Mouse (Mus musculus) myocyte (in vitro differentiated cells): ENCODE data around the gene Glrx5. TPM values are rescaled to one million over a fixed set of nuclear protein-coding genes. Genes with fewer than 3 reads are reported as not detected.

Source experiments
- H3K27me3 ChIP-seq: one replicate; pipeline ENCODE4 v1.6.1; 2011; ENCODE audit not compliant: control insufficient read depth, insufficient read depth, insufficient read length
- H3K36me3 ChIP-seq: one replicate; pipeline ENCODE4 v1.6.1; 2011; ENCODE audit not compliant: control insufficient read depth, insufficient read depth
- H3K4me2 ChIP-seq: one replicate; pipeline ENCODE4 v1.6.1; 2011; ENCODE audit warnings: low read depth, control low read depth
- H3K4me3 ChIP-seq: one replicate; pipeline ENCODE4 v1.5.1; 2011; ENCODE audit warnings: mild to moderate bottlenecking, control low read depth, moderate library complexity
- H3K79me2 ChIP-seq: one replicate; pipeline ENCODE4 v1.6.1; 2011; ENCODE audit not compliant: control insufficient read depth, insufficient read depth
- H3ac ChIP-seq: one replicate; pipeline ENCODE4 v1.6.1; 2011; ENCODE audit not compliant: control insufficient read depth, insufficient read length
- CEBPB ChIP-seq: IDR thresholded peaks from 2 replicates; pipeline ENCODE4 v1.6.1; 2011; ENCODE audit warnings: mild to moderate bottlenecking, moderate library complexity; ENCODE audit not compliant: poor library complexity, insufficient read depth, severe bottlenecking
- E2F4 ChIP-seq: IDR thresholded peaks from one replicate; pipeline ENCODE4 v1.6.1; 2011; ENCODE audit warnings: mild to moderate bottlenecking, control low read depth, moderate library complexity; ENCODE audit not compliant: insufficient read depth
- MAX ChIP-seq: IDR thresholded peaks from one replicate; pipeline ENCODE4 v1.6.1; 2011; ENCODE audit warnings: low read depth, mild to moderate bottlenecking, control low read depth
- MYOD1 ChIP-seq, 3 experiments: IDR thresholded peaks; one replicate each; pipeline ENCODE4 v1.6.1; 2011; ENCODE audit warnings: control low read depth in 2 of 3, low read depth in 2 of 3, mild to moderate bottlenecking in 2 of 3, moderate library complexity in 1 of 3; ENCODE audit not compliant: insufficient read length in 2 of 3, control insufficient read depth in 1 of 3
- MYOG ChIP-seq, 3 experiments: IDR thresholded peaks; one replicate each; pipeline ENCODE4 v1.6.1; 2011; ENCODE audit warnings: control low read depth in 2 of 3, low read depth in 2 of 3, mild to moderate bottlenecking in 2 of 3; ENCODE audit not compliant: insufficient read length in 2 of 3, control insufficient read depth in 1 of 3, insufficient read depth in 1 of 3
- POLR2A ChIP-seq: IDR thresholded peaks from one replicate; pipeline ENCODE4 v1.6.1; 2011; ENCODE audit warnings: low read depth, mild to moderate bottlenecking, control low read depth, moderate library complexity; ENCODE audit not compliant: insufficient read length
- POLR2AphosphoS2 ChIP-seq: IDR thresholded peaks from one replicate; pipeline ENCODE4 v1.6.1; 2011; ENCODE audit warnings: low read depth, control low read depth; ENCODE audit not compliant: insufficient read length
- REST ChIP-seq: IDR thresholded peaks from one replicate; pipeline ENCODE4 v1.6.1; 2011; ENCODE audit warnings: mild to moderate bottlenecking, control low read depth, moderate library complexity; ENCODE audit not compliant: insufficient read depth, insufficient read length
- SRF ChIP-seq: IDR thresholded peaks from one replicate; pipeline ENCODE4 v1.6.1; 2011; ENCODE audit warnings: low read depth; ENCODE audit not compliant: control insufficient read depth, insufficient read length
- TCF12 ChIP-seq: IDR thresholded peaks from one replicate; pipeline ENCODE4 v1.6.1; 2011; ENCODE audit warnings: mild to moderate bottlenecking, control low read depth; ENCODE audit not compliant: poor library complexity, insufficient read depth, severe bottlenecking
- TCF3 ChIP-seq: IDR thresholded peaks from one replicate; pipeline ENCODE4 v1.6.1; 2011; ENCODE audit warnings: low read depth, control low read depth; ENCODE audit not compliant: insufficient read length
- USF1 ChIP-seq: IDR thresholded peaks from one replicate; pipeline ENCODE4 v1.6.1; 2011; ENCODE audit warnings: low read depth, mild to moderate bottlenecking, control low read depth, moderate library complexity
- polyA plus RNA-seq: library from polyadenylated mRNA; unstranded; fragments of >200 nt; fragmentation: generic; extraction: Trizol; gene quantifications from one replicate; pipeline ENCODE4 v1.2.1, GENCODE M21; 2012; ENCODE audit warnings: missing spikeins

The Glrx5 gene
- polyA plus RNA-seq, 1 experiment = 52.4 TPM

DNA sequence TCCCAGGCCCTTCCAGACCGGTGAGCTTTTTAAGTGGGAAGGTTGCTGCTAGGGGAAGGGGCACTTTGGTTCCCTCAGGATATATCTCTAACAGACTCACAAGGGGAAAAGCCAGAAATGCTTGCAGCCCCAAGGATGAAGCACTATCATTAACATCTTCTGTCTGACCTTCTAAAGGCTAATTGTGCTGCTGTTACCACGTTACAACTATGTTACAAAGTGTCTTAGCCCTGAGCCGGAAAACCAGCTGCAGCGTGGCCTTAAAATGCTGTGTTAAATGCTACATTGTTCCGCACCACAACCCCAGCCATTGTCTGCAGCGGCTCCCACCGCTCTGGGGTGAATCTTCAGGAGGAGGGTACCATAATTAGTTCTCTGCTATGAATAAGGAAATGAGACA is 44.6 kb upstream of the Glrx5 start:
- Histone ChIP-seq H3K27me3 (no peaks in the 10 kb centered on the region), H3K36me3 (no peaks in the 10 kb centered on the region), H3K79me2 (peaks cover 66% of the 10 kb centered on the region), H3K4me3 (no peak overlapping the region), H3ac (no peak overlapping the region), H3K4me2 (no peak overlapping the region)
- TF ChIP-seq MYOG (IDR thresholded peaks at IDR 0.05; ENCODE audit: control insufficient read depth in 1 of 3, insufficient read depth in 1 of 3, insufficient read length in 2 of 3, low read depth in 2 of 3) (no peak), REST (no peak), MAX (no peak), TCF12 (no peak), CEBPB (no peak), POLR2A (no peak), SRF (no peak), E2F4 (no peak), TCF3 (no peak), MYOD1 (IDR thresholded peaks at IDR 0.05; ENCODE audit: control insufficient read depth in 1 of 3, insufficient read length in 2 of 3, low read depth in 2 of 3) (no peak), POLR2AphosphoS2 (no peak), USF1 (no peak)

- Histone ChIP-seq H3K4me3 (no peak overlapping the region), H3ac (no peak overlapping the region), H3K27me3 (no peaks in the 10 kb centered on the region), H3K36me3 (no peaks in the 10 kb centered on the region), H3K4me2 (peak overlapping the region; percentile 0), H3K79me2 (peaks cover 69% of the 10 kb centered on the region)
- no peak for TF ChIP-seq TCF12
- no peak for TF ChIP-seq MAX
- no peak for TF ChIP-seq CEBPB
- no peak for TF ChIP-seq MYOD1 (IDR thresholded peaks at IDR 0.05; ENCODE audit: control insufficient read depth in 1 of 3, insufficient read length in 2 of 3, low read depth in 2 of 3)
- TF ChIP-seq USF1 = no peak
- no peak for TF ChIP-seq SRF
- TF ChIP-seq REST = no peak
- no peak for TF ChIP-seq TCF3
- no peak for TF ChIP-seq POLR2A
- no peak for TF ChIP-seq POLR2AphosphoS2
- TF ChIP-seq E2F4 = no peak
- no peak for TF ChIP-seq MYOG (IDR thresholded peaks at IDR 0.05; ENCODE audit: control insufficient read depth in 1 of 3, insufficient read depth in 1 of 3, insufficient read length in 2 of 3, low read depth in 2 of 3)
Measured at GRCm38 (mm10) chr12:104990741-104991454, 41.6 kb upstream of the Glrx5 start.

DNA sequence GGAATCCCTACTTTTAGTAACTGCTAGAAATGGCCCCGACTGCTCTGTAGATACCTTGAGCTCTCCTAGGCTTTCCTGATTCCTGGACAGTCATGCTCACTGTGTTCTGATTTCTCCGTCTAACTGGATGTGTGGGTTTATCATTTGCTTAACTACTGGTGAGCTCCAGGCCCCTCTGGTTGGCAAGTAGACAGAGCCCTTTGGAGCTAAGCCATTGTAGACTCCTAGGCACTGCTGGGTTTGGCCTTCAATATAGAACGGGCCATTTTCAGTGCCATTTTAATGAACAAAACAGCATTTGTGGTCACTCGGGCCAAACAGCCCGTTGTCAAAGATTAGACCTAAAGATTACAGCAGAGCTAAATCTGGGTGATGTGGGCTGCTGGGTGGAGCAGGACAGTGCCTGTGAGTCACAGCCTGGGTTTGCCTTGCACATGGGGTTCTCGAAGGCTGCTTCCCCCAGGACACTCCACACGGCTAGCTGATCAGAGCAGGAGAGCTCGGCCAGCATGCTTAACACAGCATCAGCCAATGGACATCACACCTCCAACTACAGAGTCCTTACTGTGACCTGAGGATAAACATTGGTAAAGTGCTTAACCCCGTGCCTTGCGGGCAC is 40.3 kb upstream of the Glrx5 start:
- no peak overlapping the region for H3K4me3 ChIP-seq
- no peaks in the 10 kb centered on the region for H3K36me3 ChIP-seq
- no peaks in the 10 kb centered on the region for H3K27me3 ChIP-seq
- no peak overlapping the region for H3ac ChIP-seq
- peaks cover 69% of the 10 kb centered on the region for H3K79me2 ChIP-seq
- TF ChIP-seq REST (no peak), POLR2AphosphoS2 (no peak), TCF12 (peak; percentile 22), MYOG (IDR thresholded peaks at IDR 0.05; ENCODE audit: control insufficient read depth in 1 of 3, insufficient read depth in 1 of 3, insufficient read length in 2 of 3, low read depth in 2 of 3) (peak in 2 of 3 experiments; percentile 15 to 78), SRF (no peak), POLR2A (peak; percentile 13), USF1 (no peak), CEBPB (no peak), MYOD1 (IDR thresholded peaks at IDR 0.05; ENCODE audit: control insufficient read depth in 1 of 3, insufficient read length in 2 of 3, low read depth in 2 of 3) (peak in 1 of 3 experiments; percentile 74), TCF3 (no peak), MAX (peak; percentile 36), E2F4 (no peak)
- peak overlapping the region; percentile 76 for H3K4me2 ChIP-seq

GRCm38 (mm10) chr12:104992838-104993237 is 39.6 kb upstream of the Glrx5 start:
- Histone ChIP-seq H3K36me3 (no peaks in the 10 kb centered on the region), H3K4me2 (peak overlapping the region; percentile 76), H3K79me2 (peaks cover 71% of the 10 kb centered on the region), H3K27me3 (no peaks in the 10 kb centered on the region), H3K4me3 (no peak overlapping the region), H3ac (no peak overlapping the region)
- TF ChIP-seq POLR2A (no peak), TCF12 (peak; percentile 95), E2F4 (no peak), CEBPB (no peak), USF1 (peak; percentile 49), SRF (no peak), REST (no peak), TCF3 (peak; percentile 93), MYOG (IDR thresholded peaks at IDR 0.05; ENCODE audit: control insufficient read depth in 1 of 3, insufficient read depth in 1 of 3, insufficient read length in 2 of 3, low read depth in 2 of 3) (peak; percentile 63 to 95 (median 94)), MAX (peak; percentile 56), MYOD1 (IDR thresholded peaks at IDR 0.05; ENCODE audit: control insufficient read depth in 1 of 3, insufficient read length in 2 of 3, low read depth in 2 of 3) (peak; percentile 99 to 100 (median 99)), POLR2AphosphoS2 (no peak)
